Mouse (Mus musculus) spleen, adult 2 months (tissue): ENCODE results near the gene Mnt.

Source experiments
- CTCF ChIP-seq: fragments of 200-500 bp; IDR thresholded peaks from 2 replicates; pipeline ENCODE4 v1.5.1; 2011; ENCODE audit warnings: mild to moderate bottlenecking, inconsistent platforms; ENCODE audit not compliant: insufficient read depth, insufficient read length, insufficient replicate concordance; ENCODE audit errors: extremely low read depth
- POLR2A ChIP-seq: fragments of 200-500 bp; IDR thresholded peaks from 2 replicates; pipeline ENCODE4 v1.6.1; 2011; ENCODE audit warnings: low read depth, low read length, inconsistent platforms

- TF ChIP-seq POLR2A (no peak), CTCF (no peak)
Measured at GRCm38 (mm10) chr11:74807246-74807882, 23.4 kb upstream of the Mnt start.
